Mouse (Mus musculus): ENCODE results near the gene Cxcl17. TPM values are rescaled to one million over a fixed set of nuclear protein-coding genes. Genes with fewer than 3 reads are reported as not detected.
A peak's percentile ranks its signal among the peaks of the same experiment; 100 is the strongest.

The Cxcl17 gene
- total and polyA plus RNA-seq, 3 experiments, result not detected

DNA sequence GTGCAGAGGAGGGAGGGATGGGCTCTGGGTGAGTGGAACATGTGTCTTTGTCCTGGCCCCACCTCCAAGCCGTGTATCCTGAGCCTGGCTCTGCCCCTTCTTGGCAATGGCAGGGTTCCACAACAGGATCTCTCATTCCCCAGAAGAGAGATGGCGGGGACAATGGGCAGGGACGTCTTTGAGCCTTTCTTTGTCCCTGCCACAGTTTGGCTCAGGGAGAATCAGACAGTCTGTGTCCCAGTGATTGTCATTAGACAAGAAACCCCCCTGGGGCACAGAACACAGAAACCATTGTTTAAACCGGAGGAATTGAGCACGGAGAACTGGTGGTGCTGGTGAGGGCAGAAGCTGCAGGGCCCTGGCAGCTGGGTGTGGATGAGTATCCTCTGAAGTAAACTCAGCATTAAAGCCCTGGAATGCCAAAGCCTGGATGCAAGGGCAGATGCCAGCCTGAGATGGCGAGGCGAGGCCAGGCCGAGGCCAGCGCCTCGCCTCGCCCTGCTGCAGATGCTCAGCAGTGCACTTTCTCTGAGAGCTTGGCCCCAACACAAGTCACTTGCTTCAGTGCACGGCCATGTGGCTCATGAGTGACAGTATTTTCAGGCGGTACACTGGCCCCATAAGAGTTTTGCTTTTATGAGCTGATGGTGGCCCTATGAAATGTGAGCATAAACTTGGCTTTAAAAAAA lies 46.6 kb downstream of the Cxcl17 start:
- no peak overlapping the region for H3K4me2 ChIP-seq (ENCODE audit: insufficient read depth, low read depth, poor library complexity, severe bottlenecking)
- in situ Hi-C loops (cut with MboI; ENCODE audit: low pct_ligation_motif_present, low pct_unique_long_range_greater_than_20kb, low sequenced_read_pairs), result no loop called here
- no peak for DNase-seq (ENCODE audit: extremely low read depth)
- no peaks in the 10 kb centered on the region for H3K9me3 ChIP-seq (replicated peaks; ENCODE audit: low read length)
- dilution Hi-C loops (cut with MboI; ENCODE audit: extremely low pct_ligation_motif_present, extremely low pct_unique_long_range_greater_than_20kb, low sequenced_read_pairs), result no loop called here
- no peak overlapping the region for H3K27ac ChIP-seq (ENCODE audit: insufficient read depth, low read depth)
- H3K27me3 ChIP-seq (replicated peaks), result peaks cover 52% of the 10 kb centered on the region
- H3K4me3 ChIP-seq (replicated peaks in 1 of 3; ENCODE audit: low read depth in 2 of 3, low read length in 2 of 3, poor library complexity in 1 of 3), result no peak overlapping the region
- no peak for TF ChIP-seq JUND (conservative IDR thresholded peaks at IDR 0.05; ENCODE audit: low read depth, low read length)
- TF ChIP-seq ZKSCAN1 (IDR thresholded peaks at IDR 0.05; ENCODE audit: borderline replicate concordance, low read depth, low read length), result no peak
- TF ChIP-seq ZC3H11A (IDR thresholded peaks at IDR 0.05; ENCODE audit: low read depth, low read length), result no peak
- TF ChIP-seq ELF1 (IDR thresholded peaks at IDR 0.05; ENCODE audit: low read depth, low read length), result no peak
- no peak for TF ChIP-seq KAT2A (IDR thresholded peaks at IDR 0.05; ENCODE audit: insufficient replicate concordance, low read length)
- TF ChIP-seq CTCF (conservative IDR thresholded peaks at IDR 0.05 in 1 of 2, IDR thresholded peaks at IDR 0.05 in 1 of 2; ENCODE audit: low read depth in 2 of 2, low read length in 2 of 2), result no peak
- peaks cover 0 to 3% of the 10 kb centered on the region in 2 experiments; a peak in 1 of 4 replicates for H3K4me1 ChIP-seq (ENCODE audit: control insufficient read depth in 1 of 2, insufficient read depth in 2 of 2)
- H3K79me2 ChIP-seq (replicated peaks; ENCODE audit: control insufficient read depth, extremely low read depth, insufficient read depth, poor library complexity, severe bottlenecking), result no peaks in the 10 kb centered on the region
- H3K36me3 ChIP-seq (replicated peaks in 1 of 2; ENCODE audit: control insufficient read depth in 1 of 2, insufficient read depth in 1 of 2, low read length in 1 of 2), result no peaks in the 10 kb centered on the region
- no peak overlapping the region for H3K9ac ChIP-seq (ENCODE audit: insufficient read depth, low read depth)

DNA sequence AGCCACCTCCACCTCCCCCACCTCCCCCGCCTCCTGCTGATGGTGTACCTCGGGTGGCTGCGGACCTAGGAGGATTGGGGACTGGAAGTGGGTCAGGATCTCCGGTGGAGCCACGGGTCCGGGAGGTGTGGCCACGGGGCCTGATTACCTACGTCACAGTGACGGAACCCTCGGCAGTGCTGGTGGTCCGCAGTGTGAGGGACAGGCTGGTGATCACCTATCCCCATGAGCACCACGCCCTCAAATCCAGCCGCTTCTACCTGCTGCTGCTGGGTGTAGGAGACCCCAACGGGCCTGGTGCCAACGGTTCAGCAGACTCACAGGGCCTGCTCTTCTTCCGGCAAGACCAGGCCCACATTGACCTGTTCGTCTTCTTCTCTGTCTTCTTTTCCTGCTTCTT lies 49.1 kb downstream of the Cxcl17 start:
- Histone ChIP-seq H3K27me3 (replicated peaks) (peaks cover 31% of the 10 kb centered on the region), H3K9me3 (replicated peaks; ENCODE audit: low read length) (no peaks in the 10 kb centered on the region), H3K79me2 (replicated peaks; ENCODE audit: control insufficient read depth, extremely low read depth, insufficient read depth, poor library complexity, severe bottlenecking) (no peaks in the 10 kb centered on the region), H3K9ac (ENCODE audit: insufficient read depth, low read depth) (no peak overlapping the region), H3K4me3 (replicated peaks in 1 of 3; ENCODE audit: low read depth in 2 of 3, low read length in 2 of 3, poor library complexity in 1 of 3) (no peak overlapping the region), H3K27ac (ENCODE audit: insufficient read depth, low read depth) (no peak overlapping the region), H3K4me2 (ENCODE audit: insufficient read depth, low read depth, poor library complexity, severe bottlenecking) (no peak overlapping the region), H3K36me3 (replicated peaks in 1 of 2; ENCODE audit: control insufficient read depth in 1 of 2, insufficient read depth in 1 of 2, low read length in 1 of 2) (no peaks in the 10 kb centered on the region), H3K4me1 (ENCODE audit: control insufficient read depth in 1 of 2, insufficient read depth in 2 of 2) (peaks cover 0 to 3% of the 10 kb centered on the region in 2 experiments; a peak in 1 of 4 replicates)
- no peak for TF ChIP-seq HCFC1 (IDR thresholded peaks at IDR 0.05; ENCODE audit: low read depth, low read length)
- no peak for TF ChIP-seq ZNF384 (IDR thresholded peaks at IDR 0.05; ENCODE audit: low read depth, low read length)
- no peak for TF ChIP-seq USF1 (IDR thresholded peaks at IDR 0.05; ENCODE audit: low read depth, low read length)
- in situ Hi-C loops (cut with MboI; ENCODE audit: low pct_ligation_motif_present, low pct_unique_long_range_greater_than_20kb, low sequenced_read_pairs) (no loop called here), dilution Hi-C loops (cut with MboI; ENCODE audit: extremely low pct_ligation_motif_present, extremely low pct_unique_long_range_greater_than_20kb, low sequenced_read_pairs) (no loop called here)
- no peak for DNase-seq (ENCODE audit: extremely low read depth)

DNA sequence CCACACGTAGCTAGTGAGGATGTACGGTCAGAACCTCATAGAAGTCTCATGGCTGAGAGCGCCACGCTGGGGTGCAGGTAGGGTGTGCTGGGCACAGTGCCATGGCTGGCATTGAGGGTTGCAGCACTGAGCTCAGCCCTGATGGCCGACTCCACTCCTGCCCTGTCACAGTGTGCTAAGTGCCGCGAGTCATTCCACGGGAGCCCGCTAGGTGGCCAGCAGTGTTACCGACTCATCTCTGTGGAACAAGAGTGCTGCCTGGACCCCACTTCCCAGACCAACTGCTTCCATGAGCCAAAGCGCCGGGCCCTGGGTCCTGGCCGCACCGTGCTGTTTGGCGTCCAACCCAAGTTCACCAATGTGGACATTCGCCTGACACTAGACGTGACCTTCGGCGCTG lies 49.5 kb downstream of the Cxcl17 start:
- dilution Hi-C loops (cut with MboI; ENCODE audit: extremely low pct_ligation_motif_present, extremely low pct_unique_long_range_greater_than_20kb, low sequenced_read_pairs) (no loop called here), in situ Hi-C loops (cut with MboI; ENCODE audit: low pct_ligation_motif_present, low pct_unique_long_range_greater_than_20kb, low sequenced_read_pairs) (no loop called here)
- Histone ChIP-seq H3K36me3 (replicated peaks in 1 of 2; ENCODE audit: control insufficient read depth in 1 of 2, insufficient read depth in 1 of 2, low read length in 1 of 2) (no peaks in the 10 kb centered on the region), H3K27ac (ENCODE audit: insufficient read depth, low read depth) (no peak overlapping the region), H3K4me3 (replicated peaks in 1 of 3; ENCODE audit: low read depth in 2 of 3, low read length in 2 of 3, poor library complexity in 1 of 3) (no peak overlapping the region), H3K9me3 (replicated peaks; ENCODE audit: low read length) (no peaks in the 10 kb centered on the region), H3K27me3 (replicated peaks) (peaks cover 26% of the 10 kb centered on the region), H3K9ac (ENCODE audit: insufficient read depth, low read depth) (no peak overlapping the region), H3K4me2 (ENCODE audit: insufficient read depth, low read depth, poor library complexity, severe bottlenecking) (no peak overlapping the region), H3K4me1 (ENCODE audit: control insufficient read depth in 1 of 2, insufficient read depth in 2 of 2) (peaks cover 0 to 3% of the 10 kb centered on the region in 2 experiments; a peak in 1 of 4 replicates), H3K79me2 (replicated peaks; ENCODE audit: control insufficient read depth, extremely low read depth, insufficient read depth, poor library complexity, severe bottlenecking) (no peaks in the 10 kb centered on the region)
- peak; percentile 62 for TF ChIP-seq SMC3 (IDR thresholded peaks at IDR 0.05; ENCODE audit: low read depth, low read length)
- peak; percentile 19 for TF ChIP-seq RAD21 (IDR thresholded peaks at IDR 0.05; ENCODE audit: low read depth, low read length)
- TF ChIP-seq UBTF (IDR thresholded peaks at IDR 0.05; ENCODE audit: low read depth, low read length), result no peak
- TF ChIP-seq ZKSCAN1 (IDR thresholded peaks at IDR 0.05; ENCODE audit: borderline replicate concordance, low read depth, low read length), result no peak
- TF ChIP-seq POLR2A (IDR thresholded peaks at IDR 0.05; ENCODE audit: low read depth, low read length), result no peak
- TF ChIP-seq NELFE (IDR thresholded peaks at IDR 0.05; ENCODE audit: low read depth, low read length), result no peak
- TF ChIP-seq USF1 (IDR thresholded peaks at IDR 0.05; ENCODE audit: low read depth, low read length), result no peak
- no peak for TF ChIP-seq KAT2A (IDR thresholded peaks at IDR 0.05; ENCODE audit: insufficient replicate concordance, low read length)
- no peak for TF ChIP-seq USF2 (conservative IDR thresholded peaks at IDR 0.05; ENCODE audit: low read depth, low read length)
- no peak for TF ChIP-seq ELF1 (IDR thresholded peaks at IDR 0.05; ENCODE audit: low read depth, low read length)
- peak; percentile 19 to 65; a peak in 2 of 4 replicates for TF ChIP-seq CTCF (conservative IDR thresholded peaks at IDR 0.05 in 1 of 2, IDR thresholded peaks at IDR 0.05 in 1 of 2; ENCODE audit: low read depth in 2 of 2, low read length in 2 of 2)
- no peak for TF ChIP-seq IRF4 (IDR thresholded peaks at IDR 0.05; ENCODE audit: low read depth, low read length)
- DNase-seq (ENCODE audit: extremely low read depth), result peak; percentile 29

All from CH12.LX (cell line).